Mouse (Mus musculus) c-Kit-positive CD71-positive TER-119-positive erythroid progenitor cells, embryonic 14.5 days (primary cell): ENCODE data around the gene Stk26.

ENCODE experiments used
- DNase-seq: peaks from one replicate; pipeline ENCODE4 v3.0.0-alpha.2; 2013; ENCODE audit warnings: low spot score

The Stk26 gene

GRCm38 (mm10) chrX:50840847-50841560 lies at the start of gene Stk26:
Gene Stk26 (plus strand): TSS chrX:50841047.
- DNase-seq: peak; percentile 45

- no peak for DNase-seq
Observed at GRCm38 (mm10) chrX:50793005-50793680, 47.7 kb upstream of the Stk26 start.

GRCm38 (mm10) chrX:50797798-50798197 lies 43.0 kb upstream of the Stk26 start:
- DNase-seq: no peak

GRCm38 (mm10) chrX:50798571-50798970 lies 42.3 kb upstream of the Stk26 start:
- DNase-seq: no peak

GRCm38 (mm10) chrX:50799656-50800188 lies 41.1 kb upstream of the Stk26 start:
- DNase-seq: no peak

GRCm38 (mm10) chrX:50805654-50806053 lies 35.2 kb upstream of the Stk26 start:
- DNase-seq: no peak

- no peak for DNase-seq
Observed at GRCm38 (mm10) chrX:50823856-50824255, 17.0 kb upstream of the Stk26 start.

GRCm38 (mm10) chrX:50835592-50835991 lies 5.3 kb upstream of the Stk26 start:
- no peak for DNase-seq

GRCm38 (mm10) chrX:50836029-50836691 lies 4.7 kb upstream of the Stk26 start:
- DNase-seq: no peak

- DNase-seq: no peak
Observed at GRCm38 (mm10) chrX:50841587-50841986, 740 bp downstream of the Stk26 start.

GRCm38 (mm10) chrX:50842046-50842445 lies 1.2 kb downstream of the Stk26 start:
- DNase-seq: no peak

- no peak for DNase-seq
Observed at GRCm38 (mm10) chrX:50850428-50851184, 9.8 kb downstream of the Stk26 start.

GRCm38 (mm10) chrX:50863771-50864170 lies 22.9 kb downstream of the Stk26 start:
- DNase-seq: no peak

GRCm38 (mm10) chrX:50864734-50865133 lies 23.9 kb downstream of the Stk26 start:
- DNase-seq: no peak

- no peak for DNase-seq
Observed at GRCm38 (mm10) chrX:50874246-50875002, 33.6 kb downstream of the Stk26 start.

- no peak for DNase-seq
Observed at GRCm38 (mm10) chrX:50887999-50888398, 47.2 kb downstream of the Stk26 start.

GRCm38 (mm10) chrX:50903497-50903896 lies 62.6 kb downstream of the Stk26 start:
- DNase-seq: no peak

GRCm38 (mm10) chrX:50909915-50910314 lies 69.1 kb downstream of the Stk26 start:
- no peak for DNase-seq

GRCm38 (mm10) chrX:50917389-50917788 lies 76.5 kb downstream of the Stk26 start:
- no peak for DNase-seq

- DNase-seq: no peak
Observed at GRCm38 (mm10) chrX:50918754-50919153, 77.9 kb downstream of the Stk26 start.

- peak; percentile 15 for DNase-seq
Observed at GRCm38 (mm10) chrX:50924629-50925364, 84.0 kb downstream of the Stk26 start.
